Mouse (Mus musculus) megakaryocyte, adult 5-6 weeks (primary cell): ENCODE measurements around the gene Grk5. TPM values are rescaled to one million over a fixed set of nuclear protein-coding genes. Genes with fewer than 3 reads are reported as not detected.

Experiments used
- total RNA-seq, 2 experiments: library from RNA; stranded (forward) in 1 of 2; stranded (reverse) in 1 of 2; fragments of 153-499, 151-499 nt in 1 of 2; fragments of 221-1000, 200-1000 nt in 1 of 2; gene quantifications; 2 replicates each; pipeline versions ENCODE4 v1.2.3 to v1.2.4; 2015 to 2017

Gene Grk5
- total RNA-seq, 2 experiments from 2014 or later = 27.6 to 27.7 TPM

Other genes starting within 250 kb of the Grk5 start
- 1.8 and 2.6 TPM in 2 replicates for gene Nanos1, start 133.8 kb upstream of the Grk5 start, total RNA-seq (2015)
- gene Nanos1, start 133.8 kb upstream of the Grk5 start, total RNA-seq (2017) = 1.6 and 2.1 TPM in 2 replicates
- gene Eif3a, start 99.1 kb upstream of the Grk5 start, total RNA-seq (2015) = 152 and 154 TPM in 2 replicates
- 194 and 226 TPM in 2 replicates for gene Eif3a, start 99.1 kb upstream of the Grk5 start, total RNA-seq (2017)
- 47.7 and 49.6 TPM in 2 replicates for gene Fam45a, start 78.2 kb upstream of the Grk5 start, total RNA-seq (2015)
- 28.8 and 31.3 TPM in 2 replicates for gene Fam45a, start 78.2 kb upstream of the Grk5 start, total RNA-seq (2017)
- 0.80 and 1.3 TPM in 2 replicates for gene Sfxn4, start 28.3 kb upstream of the Grk5 start, total RNA-seq (2015)
- gene Sfxn4, start 28.3 kb upstream of the Grk5 start, total RNA-seq (2017) = 0.37 and 0.69 TPM in 2 replicates
- 77.9 and 78.0 TPM in 2 replicates for gene Prdx3, start 15.2 kb upstream of the Grk5 start, total RNA-seq (2015)
- gene Prdx3, start 15.2 kb upstream of the Grk5 start, total RNA-seq (2017) = 67.6 and 75.0 TPM in 2 replicates